Mouse (Mus musculus) myocyte (in vitro differentiated cells): ENCODE data around the gene Dlgap3. TPM values are rescaled to one million over a fixed set of nuclear protein-coding genes. Genes with fewer than 3 reads are reported as not detected.

Experiments
- H3K27me3 ChIP-seq: one replicate; pipeline ENCODE4 v1.6.1; 2011; ENCODE audit not compliant: control insufficient read depth, insufficient read depth, insufficient read length
- H3K36me3 ChIP-seq: one replicate; pipeline ENCODE4 v1.6.1; 2011; ENCODE audit not compliant: control insufficient read depth, insufficient read depth
- H3K4me2 ChIP-seq: one replicate; pipeline ENCODE4 v1.6.1; 2011; ENCODE audit warnings: low read depth, control low read depth
- H3K4me3 ChIP-seq: one replicate; pipeline ENCODE4 v1.5.1; 2011; ENCODE audit warnings: mild to moderate bottlenecking, control low read depth, moderate library complexity
- H3K79me2 ChIP-seq: one replicate; pipeline ENCODE4 v1.6.1; 2011; ENCODE audit not compliant: control insufficient read depth, insufficient read depth
- H3ac ChIP-seq: one replicate; pipeline ENCODE4 v1.6.1; 2011; ENCODE audit not compliant: control insufficient read depth, insufficient read length
- CEBPB ChIP-seq: IDR thresholded peaks from 2 replicates; pipeline ENCODE4 v1.6.1; 2011; ENCODE audit warnings: mild to moderate bottlenecking, moderate library complexity; ENCODE audit not compliant: poor library complexity, insufficient read depth, severe bottlenecking
- E2F4 ChIP-seq: IDR thresholded peaks from one replicate; pipeline ENCODE4 v1.6.1; 2011; ENCODE audit warnings: mild to moderate bottlenecking, control low read depth, moderate library complexity; ENCODE audit not compliant: insufficient read depth
- MAX ChIP-seq: IDR thresholded peaks from one replicate; pipeline ENCODE4 v1.6.1; 2011; ENCODE audit warnings: low read depth, mild to moderate bottlenecking, control low read depth
- MYOD1 ChIP-seq, 3 experiments: IDR thresholded peaks; one replicate each; pipeline ENCODE4 v1.6.1; 2011; ENCODE audit warnings: control low read depth in 2 of 3, low read depth in 2 of 3, mild to moderate bottlenecking in 2 of 3, moderate library complexity in 1 of 3; ENCODE audit not compliant: insufficient read length in 2 of 3, control insufficient read depth in 1 of 3
- MYOG ChIP-seq, 3 experiments: IDR thresholded peaks; one replicate each; pipeline ENCODE4 v1.6.1; 2011; ENCODE audit warnings: control low read depth in 2 of 3, low read depth in 2 of 3, mild to moderate bottlenecking in 2 of 3; ENCODE audit not compliant: insufficient read length in 2 of 3, control insufficient read depth in 1 of 3, insufficient read depth in 1 of 3
- POLR2A ChIP-seq: IDR thresholded peaks from one replicate; pipeline ENCODE4 v1.6.1; 2011; ENCODE audit warnings: low read depth, mild to moderate bottlenecking, control low read depth, moderate library complexity; ENCODE audit not compliant: insufficient read length
- POLR2AphosphoS2 ChIP-seq: IDR thresholded peaks from one replicate; pipeline ENCODE4 v1.6.1; 2011; ENCODE audit warnings: low read depth, control low read depth; ENCODE audit not compliant: insufficient read length
- REST ChIP-seq: IDR thresholded peaks from one replicate; pipeline ENCODE4 v1.6.1; 2011; ENCODE audit warnings: mild to moderate bottlenecking, control low read depth, moderate library complexity; ENCODE audit not compliant: insufficient read depth, insufficient read length
- SRF ChIP-seq: IDR thresholded peaks from one replicate; pipeline ENCODE4 v1.6.1; 2011; ENCODE audit warnings: low read depth; ENCODE audit not compliant: control insufficient read depth, insufficient read length
- TCF12 ChIP-seq: IDR thresholded peaks from one replicate; pipeline ENCODE4 v1.6.1; 2011; ENCODE audit warnings: mild to moderate bottlenecking, control low read depth; ENCODE audit not compliant: poor library complexity, insufficient read depth, severe bottlenecking
- TCF3 ChIP-seq: IDR thresholded peaks from one replicate; pipeline ENCODE4 v1.6.1; 2011; ENCODE audit warnings: low read depth, control low read depth; ENCODE audit not compliant: insufficient read length
- USF1 ChIP-seq: IDR thresholded peaks from one replicate; pipeline ENCODE4 v1.6.1; 2011; ENCODE audit warnings: low read depth, mild to moderate bottlenecking, control low read depth, moderate library complexity
- polyA plus RNA-seq: library from polyadenylated mRNA; unstranded; fragments of >200 nt; fragmentation: generic; extraction: Trizol; gene quantifications from one replicate; pipeline ENCODE4 v1.2.1, GENCODE M21; 2012; ENCODE audit warnings: missing spikeins

Dlgap3 gene
- polyA plus RNA-seq, 1 experiment, result not detected

DNA sequence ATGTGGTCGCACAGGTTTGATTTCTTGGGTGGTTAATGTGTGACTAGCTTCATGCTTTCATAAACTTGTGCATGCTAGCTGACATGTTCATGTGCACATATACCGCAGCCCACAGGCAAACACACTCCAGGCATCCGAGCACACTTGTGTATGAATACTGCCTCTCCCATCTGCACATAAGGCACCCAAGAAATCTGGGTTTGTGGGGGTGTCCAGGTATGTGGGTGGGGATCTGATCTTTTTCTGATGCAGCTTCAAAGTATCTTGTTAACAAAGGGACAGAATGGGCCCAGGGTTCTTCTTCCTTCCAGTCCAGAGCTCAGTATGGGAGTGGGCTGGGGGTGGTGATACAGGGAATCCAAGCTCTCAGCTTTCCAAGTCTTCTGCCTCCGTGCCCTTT is 3.6 kb downstream of the Dlgap3 start:
- peaks cover 21% of the 10 kb centered on the region for H3K27me3 ChIP-seq
- no peak overlapping the region for H3ac ChIP-seq
- H3K79me2 ChIP-seq, result no peaks in the 10 kb centered on the region
- no peak overlapping the region for H3K4me3 ChIP-seq
- no peak overlapping the region for H3K4me2 ChIP-seq
- TF ChIP-seq MYOD1 (IDR thresholded peaks at IDR 0.05; ENCODE audit: control insufficient read depth in 1 of 3, insufficient read length in 2 of 3, low read depth in 2 of 3) (no peak), POLR2A (no peak), E2F4 (no peak), MAX (no peak), MYOG (IDR thresholded peaks at IDR 0.05; ENCODE audit: control insufficient read depth in 1 of 3, insufficient read depth in 1 of 3, insufficient read length in 2 of 3, low read depth in 2 of 3) (no peak), USF1 (no peak), REST (no peak), CEBPB (no peak), TCF3 (no peak), TCF12 (no peak), POLR2AphosphoS2 (no peak), SRF (no peak)
- no peaks in the 10 kb centered on the region for H3K36me3 ChIP-seq

- Histone ChIP-seq H3ac (no peak overlapping the region), H3K4me2 (no peak overlapping the region), H3K36me3 (no peaks in the 10 kb centered on the region), H3K4me3 (no peak overlapping the region), H3K27me3 (peaks cover 15% of the 10 kb centered on the region), H3K79me2 (no peaks in the 10 kb centered on the region)
- TF ChIP-seq MYOD1 (IDR thresholded peaks at IDR 0.05; ENCODE audit: control insufficient read depth in 1 of 3, insufficient read length in 2 of 3, low read depth in 2 of 3) (no peak), MAX (no peak), REST (peak; percentile 83), TCF3 (no peak), CEBPB (no peak)
Observed at GRCm38 (mm10) chr4:127173461-127173860, 4.5 kb downstream of the Dlgap3 start.

GRCm38 (mm10) chr4:127174075-127174899 is 5.3 kb downstream of the Dlgap3 start:
- no peak overlapping the region for H3K4me2 ChIP-seq
- H3K4me3 ChIP-seq, result no peak overlapping the region
- H3K27me3 ChIP-seq, result peaks cover 9% of the 10 kb centered on the region
- no peak for TF ChIP-seq TCF12
- no peak for TF ChIP-seq CEBPB
- no peak for TF ChIP-seq POLR2A
- no peak for TF ChIP-seq USF1
- TF ChIP-seq MYOD1 (IDR thresholded peaks at IDR 0.05; ENCODE audit: control insufficient read depth in 1 of 3, insufficient read length in 2 of 3, low read depth in 2 of 3), result no peak
- TF ChIP-seq REST, result no peak
- TF ChIP-seq POLR2AphosphoS2, result no peak
- TF ChIP-seq MYOG (IDR thresholded peaks at IDR 0.05; ENCODE audit: control insufficient read depth in 1 of 3, insufficient read depth in 1 of 3, insufficient read length in 2 of 3, low read depth in 2 of 3), result no peak
- no peak for TF ChIP-seq TCF3
- no peak for TF ChIP-seq MAX
- no peak for TF ChIP-seq E2F4
- TF ChIP-seq SRF, result no peak
- H3K79me2 ChIP-seq, result no peaks in the 10 kb centered on the region
- H3ac ChIP-seq, result no peak overlapping the region
- H3K36me3 ChIP-seq, result no peaks in the 10 kb centered on the region

DNA sequence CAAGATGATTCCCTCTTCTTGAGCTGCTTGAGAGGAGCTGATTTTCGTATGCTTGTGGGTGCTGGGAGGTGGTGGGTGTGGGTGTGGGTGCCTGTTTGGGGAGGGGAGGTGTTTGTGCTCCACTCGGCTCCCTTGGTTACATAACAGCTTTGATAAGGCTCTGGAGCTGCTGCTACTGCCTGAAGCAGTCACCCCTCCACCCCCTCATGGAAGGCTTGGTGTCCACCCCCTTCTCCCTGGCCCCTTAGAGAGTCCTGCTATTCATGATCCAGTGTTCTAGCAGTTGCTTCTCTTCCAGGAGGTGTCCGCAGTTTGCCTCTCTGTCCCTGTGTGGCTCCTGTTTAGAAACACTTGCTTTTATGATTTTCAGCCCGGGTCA is 5.9 kb downstream of the Dlgap3 start:
- no peak overlapping the region for H3K4me3 ChIP-seq
- no peaks in the 10 kb centered on the region for H3K36me3 ChIP-seq
- peaks cover 8% of the 10 kb centered on the region for H3K27me3 ChIP-seq
- H3ac ChIP-seq, result no peak overlapping the region
- H3K79me2 ChIP-seq, result no peaks in the 10 kb centered on the region
- TF ChIP-seq SRF (no peak), CEBPB (no peak), E2F4 (no peak), USF1 (no peak), MYOG (IDR thresholded peaks at IDR 0.05; ENCODE audit: control insufficient read depth in 1 of 3, insufficient read depth in 1 of 3, insufficient read length in 2 of 3, low read depth in 2 of 3) (no peak), TCF12 (no peak), REST (no peak), TCF3 (no peak), POLR2AphosphoS2 (no peak), POLR2A (no peak), MAX (no peak)
- H3K4me2 ChIP-seq, result no peak overlapping the region

GRCm38 (mm10) chr4:127177961-127178360 is 9.0 kb downstream of the Dlgap3 start:
- no peaks in the 10 kb centered on the region for H3K36me3 ChIP-seq

More at GRCm38 (mm10) chr4:127177961-127178360, 9.0 kb downstream of the Dlgap3 start:
- H3ac ChIP-seq, result no peak overlapping the region
- H3K79me2 ChIP-seq, result no peaks in the 10 kb centered on the region
- H3K27me3 ChIP-seq, result peaks cover 7% of the 10 kb centered on the region
- TF ChIP-seq MYOG (IDR thresholded peaks at IDR 0.05; ENCODE audit: control insufficient read depth in 1 of 3, insufficient read depth in 1 of 3, insufficient read length in 2 of 3, low read depth in 2 of 3), result no peak
- no peak for TF ChIP-seq SRF
- H3K4me2 ChIP-seq, result no peak overlapping the region
- H3K4me3 ChIP-seq, result no peak overlapping the region
